Mouse (Mus musculus): ENCODE measurements at regions not wholly inside any gene's neighbourhood (a gene's known extent, or its start where the extent isn't known, plus 50 kb on each side); places are given as distances from the start of the nearest gene placed in this dataset.

- no peak overlapping the region for H3K4me3 ChIP-seq (ENCODE audit: low read length)
- no peak overlapping the region for H3K4me2 ChIP-seq (ENCODE audit: low read depth, low read length)
- H3K27ac ChIP-seq (ENCODE audit: low read length) = no peak overlapping the region
- H3K27me3 ChIP-seq (ENCODE audit: control insufficient read depth, insufficient read depth, low read length) = no peaks in the 10 kb centered on the region
- no peaks in the 10 kb centered on the region for H3K9me3 ChIP-seq (replicated peaks; ENCODE audit: control insufficient read depth, low read length)
- WGBS = 61% methylated on average over 6 of the region's 6 CpGs
- ATAC-seq (replicated peaks; ENCODE audit: extremely low read depth, insufficient read depth, low FRiP score) = no peak
- no peaks in the 10 kb centered on the region for H3K4me1 ChIP-seq (ENCODE audit: control insufficient read depth, insufficient read depth, low read length)
- H3K9ac ChIP-seq (ENCODE audit: low read length) = no peak overlapping the region
- no peaks in the 10 kb centered on the region for H3K36me3 ChIP-seq (ENCODE audit: control insufficient read depth, insufficient read depth)
Measured at GRCm38 (mm10) chr2:45601332-45601900, 484.2 kb upstream of the Zeb2 start.

GRCm38 (mm10) chr2:45593765-45594164, 476.6 kb upstream of the Zeb2 start:
- H3K27ac ChIP-seq (ENCODE audit: low read length) = no peak overlapping the region
- WGBS = 80% methylated on average over 4 of the region's 4 CpGs

GRCm38 (mm10) chr2:45590980-45591379, 473.8 kb upstream of the Zeb2 start:
- no peaks in the 10 kb centered on the region for H3K9me3 ChIP-seq (replicated peaks; ENCODE audit: control insufficient read depth, low read length)
- no peak overlapping the region for H3K4me3 ChIP-seq (ENCODE audit: low read length)
- no peak overlapping the region for H3K9ac ChIP-seq (ENCODE audit: low read length)
- H3K4me1 ChIP-seq (ENCODE audit: control insufficient read depth, insufficient read depth, low read length) = peaks cover 6% of the 10 kb centered on the region; the same call in 1 of the 2 replicates
- H3K27ac ChIP-seq (ENCODE audit: low read length) = no peak overlapping the region
- no peak overlapping the region for H3K4me2 ChIP-seq (ENCODE audit: low read depth, low read length)
- ATAC-seq (replicated peaks; ENCODE audit: extremely low read depth, insufficient read depth, low FRiP score) = no peak
- H3K27me3 ChIP-seq (ENCODE audit: control insufficient read depth, insufficient read depth, low read length) = no peaks in the 10 kb centered on the region
- 86% methylated on average over 1 of the region's 1 CpGs for WGBS
- no peaks in the 10 kb centered on the region for H3K36me3 ChIP-seq (ENCODE audit: control insufficient read depth, insufficient read depth)

More at GRCm38 (mm10) chr2:45593765-45594164, 476.6 kb upstream of the Zeb2 start:
- H3K9ac ChIP-seq (ENCODE audit: low read length) = no peak overlapping the region
- H3K27me3 ChIP-seq (ENCODE audit: control insufficient read depth, insufficient read depth, low read length) = no peaks in the 10 kb centered on the region
- H3K4me3 ChIP-seq (ENCODE audit: low read length) = no peak overlapping the region
- H3K36me3 ChIP-seq (ENCODE audit: control insufficient read depth, insufficient read depth) = no peaks in the 10 kb centered on the region
- ATAC-seq (replicated peaks; ENCODE audit: extremely low read depth, insufficient read depth, low FRiP score) = no peak
- H3K4me1 ChIP-seq (ENCODE audit: control insufficient read depth, insufficient read depth, low read length) = no peaks in the 10 kb centered on the region
- H3K9me3 ChIP-seq (replicated peaks; ENCODE audit: control insufficient read depth, low read length) = no peaks in the 10 kb centered on the region
- no peak overlapping the region for H3K4me2 ChIP-seq (ENCODE audit: low read depth, low read length)

- no peak for ATAC-seq (replicated peaks; ENCODE audit: extremely low read depth, insufficient read depth, low FRiP score)
- no peak overlapping the region for H3K4me3 ChIP-seq (ENCODE audit: low read length)
- WGBS = 91% methylated on average over 2 of the region's 2 CpGs
Measured at GRCm38 (mm10) chr2:45588248-45588647, 471.1 kb upstream of the Zeb2 start.

GRCm38 (mm10) chr2:45586588-45587200, 469.5 kb upstream of the Zeb2 start:
- no peaks in the 10 kb centered on the region for H3K9me3 ChIP-seq (replicated peaks; ENCODE audit: control insufficient read depth, low read length)
- no peak overlapping the region for H3K27ac ChIP-seq (ENCODE audit: low read length)
- WGBS = 48% methylated on average over 1 of the region's 1 CpGs
- no peak overlapping the region for H3K9ac ChIP-seq (ENCODE audit: low read length)
- H3K27me3 ChIP-seq (ENCODE audit: control insufficient read depth, insufficient read depth, low read length) = no peaks in the 10 kb centered on the region
- no peaks in the 10 kb centered on the region for H3K36me3 ChIP-seq (ENCODE audit: control insufficient read depth, insufficient read depth)
- no peak overlapping the region for H3K4me3 ChIP-seq (ENCODE audit: low read length)
- ATAC-seq (replicated peaks; ENCODE audit: extremely low read depth, insufficient read depth, low FRiP score) = no peak
- H3K4me2 ChIP-seq (ENCODE audit: low read depth, low read length) = no peak overlapping the region
- peaks cover 8% of the 10 kb centered on the region for H3K4me1 ChIP-seq (ENCODE audit: control insufficient read depth, insufficient read depth, low read length)

More at GRCm38 (mm10) chr2:45588248-45588647, 471.1 kb upstream of the Zeb2 start:
- no peaks in the 10 kb centered on the region for H3K9me3 ChIP-seq (replicated peaks; ENCODE audit: control insufficient read depth, low read length)
- peaks cover 6% of the 10 kb centered on the region; the same call in 1 of the 2 replicates for H3K4me1 ChIP-seq (ENCODE audit: control insufficient read depth, insufficient read depth, low read length)
- H3K4me2 ChIP-seq (ENCODE audit: low read depth, low read length) = no peak overlapping the region
- H3K27ac ChIP-seq (ENCODE audit: low read length) = no peak overlapping the region
- no peak overlapping the region for H3K9ac ChIP-seq (ENCODE audit: low read length)
- no peaks in the 10 kb centered on the region for H3K36me3 ChIP-seq (ENCODE audit: control insufficient read depth, insufficient read depth)
- no peaks in the 10 kb centered on the region for H3K27me3 ChIP-seq (ENCODE audit: control insufficient read depth, insufficient read depth, low read length)

- WGBS = 37% methylated on average over 4 of the region's 4 CpGs
- peak; percentile 70 for ATAC-seq (replicated peaks; ENCODE audit: extremely low read depth, insufficient read depth, low FRiP score)
Measured at GRCm38 (mm10) chr2:45581549-45581925, 464.3 kb upstream of the Zeb2 start.

GRCm38 (mm10) chr2:45580838-45581548, 463.8 kb upstream of the Zeb2 start:
- Histone ChIP-seq H3K36me3 (ENCODE audit: control insufficient read depth, insufficient read depth) (no peaks in the 10 kb centered on the region), H3K9me3 (replicated peaks; ENCODE audit: control insufficient read depth, low read length) (no peaks in the 10 kb centered on the region), H3K27me3 (ENCODE audit: control insufficient read depth, insufficient read depth, low read length) (no peaks in the 10 kb centered on the region), H3K4me2 (ENCODE audit: low read depth, low read length) (peak overlapping the region; percentile 44), H3K4me3 (ENCODE audit: low read length) (peak overlapping the region; percentile 6; the same call in 1 of the 2 replicates), H3K9ac (ENCODE audit: low read length) (no peak overlapping the region), H3K4me1 (ENCODE audit: control insufficient read depth, insufficient read depth, low read length) (peaks cover 6% of the 10 kb centered on the region), H3K27ac (ENCODE audit: low read length) (peak overlapping the region; percentile 68)
- WGBS = 19% methylated on average over 8 of the region's 8 CpGs
- ATAC-seq (replicated peaks; ENCODE audit: extremely low read depth, insufficient read depth, low FRiP score) = peak; percentile 85

More at GRCm38 (mm10) chr2:45581549-45581925, 464.3 kb upstream of the Zeb2 start:
- Histone ChIP-seq H3K27ac (ENCODE audit: low read length) (peak overlapping the region; percentile 68), H3K27me3 (ENCODE audit: control insufficient read depth, insufficient read depth, low read length) (no peaks in the 10 kb centered on the region), H3K9me3 (replicated peaks; ENCODE audit: control insufficient read depth, low read length) (no peaks in the 10 kb centered on the region), H3K4me2 (ENCODE audit: low read depth, low read length) (peak overlapping the region; percentile 44), H3K36me3 (ENCODE audit: control insufficient read depth, insufficient read depth) (no peaks in the 10 kb centered on the region), H3K9ac (ENCODE audit: low read length) (no peak overlapping the region), H3K4me3 (ENCODE audit: low read length) (peak overlapping the region; percentile 6; the same call in 1 of the 2 replicates), H3K4me1 (ENCODE audit: control insufficient read depth, insufficient read depth, low read length) (peaks cover 6% of the 10 kb centered on the region)

GRCm38 (mm10) chr2:45572906-45573305, 455.7 kb upstream of the Zeb2 start:
- Histone ChIP-seq H3K9me3 (replicated peaks; ENCODE audit: control insufficient read depth, low read length) (no peaks in the 10 kb centered on the region), H3K9ac (ENCODE audit: low read length) (no peak overlapping the region), H3K4me2 (ENCODE audit: low read depth, low read length) (no peak overlapping the region), H3K4me1 (ENCODE audit: control insufficient read depth, insufficient read depth, low read length) (no peaks in the 10 kb centered on the region), H3K4me3 (ENCODE audit: low read length) (no peak overlapping the region), H3K27me3 (ENCODE audit: control insufficient read depth, insufficient read depth, low read length) (no peaks in the 10 kb centered on the region), H3K36me3 (ENCODE audit: control insufficient read depth, insufficient read depth) (no peaks in the 10 kb centered on the region), H3K27ac (ENCODE audit: low read length) (peak overlapping the region; percentile 35; the same call in 1 of the 2 replicates)
- 61% methylated on average over 3 of the region's 3 CpGs for WGBS
- no peak for ATAC-seq (replicated peaks; ENCODE audit: extremely low read depth, insufficient read depth, low FRiP score)

GRCm38 (mm10) chr2:45554707-45555106, 437.5 kb upstream of the Zeb2 start:
- H3K4me1 ChIP-seq (ENCODE audit: control insufficient read depth, insufficient read depth, low read length) = no peaks in the 10 kb centered on the region
- no peak overlapping the region for H3K27ac ChIP-seq (ENCODE audit: low read length)
- H3K4me3 ChIP-seq (ENCODE audit: low read length) = no peak overlapping the region
- no peaks in the 10 kb centered on the region for H3K9me3 ChIP-seq (replicated peaks; ENCODE audit: control insufficient read depth, low read length)
- no peaks in the 10 kb centered on the region for H3K27me3 ChIP-seq (ENCODE audit: control insufficient read depth, insufficient read depth, low read length)
- ATAC-seq (replicated peaks; ENCODE audit: extremely low read depth, insufficient read depth, low FRiP score) = no peak
- H3K9ac ChIP-seq (ENCODE audit: low read length) = no peak overlapping the region
- H3K4me2 ChIP-seq (ENCODE audit: low read depth, low read length) = no peak overlapping the region
- WGBS = 77% methylated on average over 4 of the region's 4 CpGs
- no peaks in the 10 kb centered on the region for H3K36me3 ChIP-seq (ENCODE audit: control insufficient read depth, insufficient read depth)
